Mouse (Mus musculus) ES-Bruce4 (cell line): ENCODE results near the gene Tsg101.

Experiments
- EP300 ChIP-seq: IDR thresholded peaks from 2 replicates; pipeline ENCODE4 v1.6.1; 2011; ENCODE audit warnings: low read depth, low read length; ENCODE audit not compliant: insufficient read depth
- POLR2A ChIP-seq: IDR thresholded peaks from one replicate; pipeline ENCODE4 v1.8.1; 2011; ENCODE audit warnings: low read length; ENCODE audit not compliant: insufficient read depth

DNA sequence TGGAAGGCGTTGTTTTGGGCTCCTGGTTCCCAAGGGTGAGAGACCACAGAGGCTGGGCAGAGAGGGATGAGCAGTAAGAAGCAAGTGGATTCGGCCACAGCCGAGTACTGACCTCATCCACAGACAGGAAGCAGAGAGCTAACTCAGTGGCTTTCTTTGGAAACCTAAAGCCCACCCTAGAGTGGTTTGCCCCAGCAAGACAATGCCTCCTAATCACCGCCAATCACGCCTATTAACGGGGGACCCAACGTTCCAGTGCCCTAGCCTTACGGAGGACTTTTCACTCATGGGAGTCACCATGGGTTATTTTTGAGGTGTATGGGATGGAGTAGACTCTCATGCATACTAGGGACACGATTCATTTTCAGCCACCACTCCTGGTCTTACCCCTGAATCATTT lies 66.4 kb downstream of the Tsg101 start:
- TF ChIP-seq POLR2A (no peak), EP300 (no peak)
